Mouse (Mus musculus) cortical plate, adult 2 months (tissue): ENCODE results near the gene Tctex1d4.

Experiments used
- CTCF ChIP-seq: fragments of 200-500 bp; IDR thresholded peaks from 2 replicates; pipeline ENCODE4 v1.5.1; 2011; ENCODE audit warnings: mild to moderate bottlenecking, control low read depth, low read length; ENCODE audit not compliant: insufficient read depth; ENCODE audit errors: extremely low read depth
- POLR2A ChIP-seq: fragments of 200-500 bp; IDR thresholded peaks from 2 replicates; pipeline ENCODE4 v1.6.1; 2011; ENCODE audit warnings: mild to moderate bottlenecking, low read length, control low read depth; ENCODE audit not compliant: insufficient read depth; ENCODE audit errors: extremely low read depth

DNA sequence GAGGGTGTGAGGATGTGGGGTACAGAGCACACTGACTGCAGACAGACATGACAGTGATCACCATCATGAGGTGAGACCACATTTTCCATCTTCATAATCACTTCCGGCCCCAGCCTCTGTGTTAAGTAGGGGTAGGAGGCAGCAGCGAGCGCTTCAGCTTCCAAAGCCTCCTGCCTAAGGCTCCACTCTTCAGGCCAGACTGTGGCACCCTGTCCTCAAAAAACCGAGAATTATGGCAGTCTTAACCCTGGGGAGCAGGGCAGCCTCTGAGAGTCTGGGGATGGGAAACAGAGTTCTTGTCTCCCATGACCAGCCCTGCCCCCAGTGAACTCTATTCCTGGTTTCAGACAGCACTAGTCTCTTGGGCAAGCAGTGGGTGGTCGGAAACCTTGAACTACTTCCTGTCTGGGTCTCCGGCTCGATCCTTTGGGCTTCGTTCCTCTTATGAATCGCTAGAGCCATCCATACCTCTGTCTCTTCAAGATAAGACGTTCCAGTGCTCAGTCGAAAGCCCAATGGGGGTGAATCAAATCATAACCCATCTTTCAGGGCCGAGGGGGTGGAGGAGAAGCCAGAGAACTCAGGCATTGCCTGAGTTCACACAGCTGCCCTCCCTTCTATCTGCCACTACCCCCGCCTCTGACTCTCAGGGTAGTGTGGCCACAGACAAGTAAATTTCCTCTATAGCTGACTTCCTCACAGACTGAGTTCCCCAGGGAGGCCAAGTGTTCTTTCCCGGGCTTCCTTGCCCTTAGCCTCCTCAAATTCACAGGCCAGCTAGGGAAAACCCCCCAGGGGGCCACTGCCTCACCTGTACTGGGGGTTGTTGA lies 1.9 kb upstream of the Tctex1d4 start:
- TF ChIP-seq CTCF (no peak), POLR2A (no peak)
